Mouse (Mus musculus): ENCODE measurements around the gene Chkb. TPM values are rescaled to one million over a fixed set of nuclear protein-coding genes. Genes with fewer than 3 reads are reported as not detected.
A peak's percentile ranks its signal among the peaks of the same experiment; 100 is the strongest.

The Chkb gene
- 67.6 and 68.1 TPM in 2 replicates for polyA plus RNA-seq (2014; fragmentation: Nextera tagmentation; extraction: Ambion mirVana)

GRCm38 (mm10) chr15:89429352-89430221 is at the start of gene Chkb, which contains the start of the genes C730034F03Rik and Gm44502:
Gene Chkb, minus strand, starts transcription at chr15:89429908.
Gene C730034F03Rik, plus strand, starts transcription at chr15:89429589.
Gene Gm44502, minus strand, starts transcription at chr15:89429696.
- under 1% methylated on average over 70 of the region's 70 CpGs for WGBS (ENCODE audit: insufficient replicate concordance)

GRCm38 (mm10) chr15:89478622-89479021 is 48.9 kb upstream of the Chkb start:
- no peak for ATAC-seq (replicated peaks; ENCODE audit: insufficient number of reproducible peaks, low FRiP score, low TSS enrichment)
- no peaks in the 10 kb centered on the region for H3K36me3 ChIP-seq (ENCODE audit: control insufficient read depth, insufficient read depth, low read length)
- H3K27me3 ChIP-seq (ENCODE audit: control insufficient read depth, insufficient read depth, low read length) = no peaks in the 10 kb centered on the region
- no peak overlapping the region for H3K27ac ChIP-seq (ENCODE audit: low read depth, low read length)
- peaks cover 9% of the 10 kb centered on the region for H3K4me1 ChIP-seq (ENCODE audit: control insufficient read depth, insufficient read depth, low read length)
- H3K9ac ChIP-seq (ENCODE audit: low read depth, low read length) = no peak overlapping the region
- H3K4me3 ChIP-seq (ENCODE audit: low read depth, low read length) = no peak overlapping the region
- no peaks in the 10 kb centered on the region for H3K9me3 ChIP-seq (replicated peaks; ENCODE audit: control insufficient read depth, low read length)
- whole genome bisulfite sequencing (ENCODE audit: insufficient replicate concordance) = 87% methylated on average over 3 of the region's 3 CpGs
- no peak overlapping the region for H3K4me2 ChIP-seq

More at GRCm38 (mm10) chr15:89429352-89430221, at the start of gene Chkb, which contains the start of the genes C730034F03Rik and Gm44502:
- ATAC-seq (replicated peaks; ENCODE audit: insufficient number of reproducible peaks, low FRiP score, low TSS enrichment) = peak; percentile 90
- Histone ChIP-seq H3K4me2 (peak within 1 kb of the TSS; percentile 89), H3K36me3 (ENCODE audit: control insufficient read depth, insufficient read depth, low read length) (0 out of 2 replicates have a peak, but pooled peaks cover 7% of the 10 kb centered on the region), H3K4me3 (ENCODE audit: low read depth, low read length) (peak within 1 kb of the TSS; percentile 83), H3K27me3 (ENCODE audit: control insufficient read depth, insufficient read depth, low read length) (no peaks in the 10 kb centered on the region), H3K4me1 (ENCODE audit: control insufficient read depth, insufficient read depth, low read length) (peaks cover 19% of the 10 kb centered on the region), H3K27ac (ENCODE audit: low read depth, low read length) (peak within 1 kb of the TSS; percentile 97), H3K9me3 (replicated peaks; ENCODE audit: control insufficient read depth, low read length) (no peaks in the 10 kb centered on the region), H3K9ac (ENCODE audit: low read depth, low read length) (peak within 1 kb of the TSS; percentile 92)

- H3K27me3 ChIP-seq (ENCODE audit: control insufficient read depth, insufficient read depth, low read length) = no peaks in the 10 kb centered on the region
- ATAC-seq (replicated peaks; ENCODE audit: insufficient number of reproducible peaks, low FRiP score, low TSS enrichment) = no peak
- H3K4me1 ChIP-seq (ENCODE audit: control insufficient read depth, insufficient read depth, low read length) = peaks cover 9% of the 10 kb centered on the region
- H3K36me3 ChIP-seq (ENCODE audit: control insufficient read depth, insufficient read depth, low read length) = no peaks in the 10 kb centered on the region
- H3K4me3 ChIP-seq (ENCODE audit: low read depth, low read length) = no peak overlapping the region
- WGBS (ENCODE audit: insufficient replicate concordance) = 46% methylated on average over 8 of the region's 8 CpGs
- no peak overlapping the region for H3K4me2 ChIP-seq
- H3K9me3 ChIP-seq (replicated peaks; ENCODE audit: control insufficient read depth, low read length) = no peaks in the 10 kb centered on the region
- no peak overlapping the region for H3K9ac ChIP-seq (ENCODE audit: low read depth, low read length)
- H3K27ac ChIP-seq (ENCODE audit: low read depth, low read length) = no peak overlapping the region
These were observed 48.1 kb upstream of the Chkb start for GRCm38 (mm10) chr15:89477806-89478205.

- Histone ChIP-seq H3K36me3 (ENCODE audit: control insufficient read depth, insufficient read depth, low read length) (no peaks in the 10 kb centered on the region), H3K4me3 (ENCODE audit: low read depth, low read length) (peak within 1 kb of the TSS; percentile 59), H3K4me1 (ENCODE audit: control insufficient read depth, insufficient read depth, low read length) (peaks cover 9% of the 10 kb centered on the region), H3K9ac (ENCODE audit: low read depth, low read length) (peak within 1 kb of the TSS; percentile 74), H3K27ac (ENCODE audit: low read depth, low read length) (peak within 1 kb of the TSS; percentile 69), H3K9me3 (replicated peaks; ENCODE audit: control insufficient read depth, low read length) (no peaks in the 10 kb centered on the region), H3K4me2 (peak within 1 kb of the TSS; percentile 95), H3K27me3 (ENCODE audit: control insufficient read depth, insufficient read depth, low read length) (no peaks in the 10 kb centered on the region)
- WGBS (ENCODE audit: insufficient replicate concordance) = 25% methylated on average over 9 of the region's 9 CpGs
- ATAC-seq (replicated peaks; ENCODE audit: insufficient number of reproducible peaks, low FRiP score, low TSS enrichment) = no peak
These were observed 47.4 kb upstream of the Chkb start, which contains the start of gene Arsa for GRCm38 (mm10) chr15:89477091-89477491. Gene Arsa, minus strand, starts transcription at chr15:89477425.

DNA sequence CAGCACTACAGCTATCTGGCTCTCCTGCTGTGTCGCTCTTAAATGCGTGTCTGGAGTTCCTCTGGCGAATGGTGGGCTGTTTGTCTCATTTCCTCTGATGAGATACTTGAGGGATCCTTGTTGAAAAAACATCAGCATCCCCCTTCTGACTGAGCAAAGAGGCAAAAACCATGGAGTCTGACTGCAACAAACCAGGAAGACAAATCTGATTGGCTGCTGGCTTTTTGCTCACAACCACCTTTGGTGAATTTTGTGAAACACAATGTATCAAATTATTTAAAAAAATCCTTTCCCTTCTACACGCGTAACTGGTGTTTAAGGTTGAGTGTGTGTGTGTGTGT is 46.7 kb upstream of the Chkb start:
- no peaks in the 10 kb centered on the region for H3K27me3 ChIP-seq (ENCODE audit: control insufficient read depth, insufficient read depth, low read length)
- H3K4me1 ChIP-seq (ENCODE audit: control insufficient read depth, insufficient read depth, low read length) = peaks cover 9% of the 10 kb centered on the region
- H3K9me3 ChIP-seq (replicated peaks; ENCODE audit: control insufficient read depth, low read length) = no peaks in the 10 kb centered on the region
- 4% methylated on average over 5 of the region's 5 CpGs for WGBS (ENCODE audit: insufficient replicate concordance)
- H3K36me3 ChIP-seq (ENCODE audit: control insufficient read depth, insufficient read depth, low read length) = no peaks in the 10 kb centered on the region
- peak overlapping the region; percentile 59 for H3K4me3 ChIP-seq (ENCODE audit: low read depth, low read length)
- peak overlapping the region; percentile 69 for H3K27ac ChIP-seq (ENCODE audit: low read depth, low read length)
- H3K9ac ChIP-seq (ENCODE audit: low read depth, low read length) = peak overlapping the region; percentile 74
- no peak for ATAC-seq (replicated peaks; ENCODE audit: insufficient number of reproducible peaks, low FRiP score, low TSS enrichment)
- peak overlapping the region; percentile 95 for H3K4me2 ChIP-seq

GRCm38 (mm10) chr15:89475611-89476474 is 46.1 kb upstream of the Chkb start:
- H3K27ac ChIP-seq (ENCODE audit: low read depth, low read length) = peak overlapping the region; percentile 69

DNA sequence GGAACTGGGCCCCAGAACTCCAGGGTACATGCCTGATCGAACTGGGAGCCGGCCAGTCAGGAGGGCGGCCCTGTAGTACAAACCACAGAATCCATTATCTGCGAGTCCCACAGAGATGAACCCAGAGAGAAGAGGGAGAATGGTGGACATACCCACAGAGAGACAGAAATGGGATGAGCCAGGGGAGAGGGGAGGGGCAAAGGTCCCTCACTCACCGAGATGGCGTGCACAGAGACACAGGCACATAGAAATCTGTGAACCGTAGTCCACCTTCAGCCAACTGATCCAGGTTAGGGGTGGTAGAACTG is 45.5 kb upstream of the Chkb start:
- peak overlapping the region; percentile 74 for H3K9ac ChIP-seq (ENCODE audit: low read depth, low read length)
- no peak for ATAC-seq (replicated peaks; ENCODE audit: insufficient number of reproducible peaks, low FRiP score, low TSS enrichment)
- H3K36me3 ChIP-seq (ENCODE audit: control insufficient read depth, insufficient read depth, low read length) = no peaks in the 10 kb centered on the region
- no peak overlapping the region for H3K27ac ChIP-seq (ENCODE audit: low read depth, low read length)
- H3K4me3 ChIP-seq (ENCODE audit: low read depth, low read length) = peak overlapping the region; percentile 59
- 81% methylated on average over 7 of the region's 7 CpGs for WGBS (ENCODE audit: insufficient replicate concordance)
- peak overlapping the region; percentile 95 for H3K4me2 ChIP-seq
- no peaks in the 10 kb centered on the region for H3K27me3 ChIP-seq (ENCODE audit: control insufficient read depth, insufficient read depth, low read length)
- H3K9me3 ChIP-seq (replicated peaks; ENCODE audit: control insufficient read depth, low read length) = no peaks in the 10 kb centered on the region
- peaks cover 9% of the 10 kb centered on the region for H3K4me1 ChIP-seq (ENCODE audit: control insufficient read depth, insufficient read depth, low read length)

More at GRCm38 (mm10) chr15:89475611-89476474, 46.1 kb upstream of the Chkb start:
- Histone ChIP-seq H3K36me3 (ENCODE audit: control insufficient read depth, insufficient read depth, low read length) (no peaks in the 10 kb centered on the region), H3K4me1 (ENCODE audit: control insufficient read depth, insufficient read depth, low read length) (peaks cover 9% of the 10 kb centered on the region), H3K9me3 (replicated peaks; ENCODE audit: control insufficient read depth, low read length) (no peaks in the 10 kb centered on the region), H3K4me3 (ENCODE audit: low read depth, low read length) (peak overlapping the region; percentile 59), H3K27me3 (ENCODE audit: control insufficient read depth, insufficient read depth, low read length) (no peaks in the 10 kb centered on the region), H3K9ac (ENCODE audit: low read depth, low read length) (peak overlapping the region; percentile 74), H3K4me2 (peak overlapping the region; percentile 95)
- ATAC-seq (replicated peaks; ENCODE audit: insufficient number of reproducible peaks, low FRiP score, low TSS enrichment) = peak; percentile 95
- 7% methylated on average over 44 of the region's 44 CpGs for WGBS (ENCODE audit: insufficient replicate concordance)

DNA sequence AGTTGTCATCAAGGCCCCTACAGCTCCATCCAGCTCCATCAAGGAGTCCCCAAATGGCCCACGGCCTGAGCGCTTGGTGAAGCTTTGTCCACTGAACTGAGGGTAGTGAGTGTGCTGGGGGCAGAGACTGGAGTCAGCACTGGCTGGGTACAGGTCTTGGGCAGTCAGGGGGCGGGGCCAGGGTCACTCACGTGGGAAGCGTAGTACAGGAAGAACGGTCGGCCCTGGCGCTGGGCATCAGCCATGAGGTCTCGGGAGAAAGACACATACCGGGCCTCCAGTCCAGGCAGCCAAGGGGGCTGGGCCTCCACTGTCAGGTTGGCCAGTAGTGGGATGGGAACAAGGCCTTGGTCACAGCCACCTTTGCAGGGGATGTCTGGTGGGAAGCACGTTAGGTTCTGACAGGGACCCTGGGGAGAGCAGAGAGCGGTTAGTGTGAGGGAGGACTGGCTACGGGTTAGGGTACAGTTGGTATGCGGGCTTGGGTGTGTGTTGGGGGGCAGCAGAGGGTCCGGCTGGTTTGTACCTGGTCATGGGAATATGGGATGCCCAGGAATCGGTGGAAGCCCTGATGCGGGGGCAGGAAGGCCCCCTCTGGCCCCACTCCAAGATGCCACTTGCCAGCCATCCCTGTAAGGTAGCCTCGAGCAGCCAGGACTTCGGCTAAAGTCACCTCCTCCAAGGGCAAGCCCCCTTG is 45.0 kb upstream of the Chkb start:
- no peak overlapping the region for H3K4me2 ChIP-seq
- no peak overlapping the region; the same call in 1 of the 2 replicates for H3K4me3 ChIP-seq (ENCODE audit: low read depth, low read length)
- H3K36me3 ChIP-seq (ENCODE audit: control insufficient read depth, insufficient read depth, low read length) = no peaks in the 10 kb centered on the region
- no peaks in the 10 kb centered on the region for H3K27me3 ChIP-seq (ENCODE audit: control insufficient read depth, insufficient read depth, low read length)
- WGBS (ENCODE audit: insufficient replicate concordance) = 90% methylated on average over 19 of the region's 19 CpGs
- H3K9me3 ChIP-seq (replicated peaks; ENCODE audit: control insufficient read depth, low read length) = no peaks in the 10 kb centered on the region
- ATAC-seq (replicated peaks; ENCODE audit: insufficient number of reproducible peaks, low FRiP score, low TSS enrichment) = no peak
- H3K4me1 ChIP-seq (ENCODE audit: control insufficient read depth, insufficient read depth, low read length) = peaks cover 9% of the 10 kb centered on the region
- no peak overlapping the region for H3K27ac ChIP-seq (ENCODE audit: low read depth, low read length)
- no peak overlapping the region; the same call in 1 of the 2 replicates for H3K9ac ChIP-seq (ENCODE audit: low read depth, low read length)

All from heart, embryonic 11.5 days (tissue).